Mouse (Mus musculus): Measurements from ENCODE around the gene Cep164. TPM values are rescaled to one million over a fixed set of nuclear protein-coding genes. Genes with fewer than 3 reads are reported as not detected.

Gene Cep164
- polyA plus RNA-seq, 1 experiment from 2014 or later, result 22.8 TPM

DNA sequence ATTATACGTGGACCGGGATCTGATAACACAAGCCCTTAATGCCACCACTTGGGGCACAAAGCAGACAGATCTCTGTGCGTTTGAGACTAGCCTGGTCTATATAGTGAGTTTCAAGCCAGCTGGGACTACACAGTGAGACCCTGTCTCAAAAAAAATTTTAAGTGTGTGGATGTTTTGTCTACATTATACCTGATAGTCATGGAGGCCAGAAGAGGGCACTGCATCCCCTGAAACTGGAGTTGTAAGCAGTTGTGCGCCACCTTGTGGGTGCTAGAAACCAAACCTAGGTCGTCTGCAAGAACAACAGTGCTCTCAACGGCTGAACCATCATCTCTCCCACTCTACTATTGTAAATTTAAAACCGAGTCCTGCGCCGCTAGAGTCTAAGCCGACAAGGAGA lies 616 bp upstream of the Cep164 start:
- Histone ChIP-seq H3K27me3 (replicated peaks; ENCODE audit: low read depth, poor library complexity, severe bottlenecking) (no peaks in the 10 kb centered on the region), H3K4me1 (peaks cover 21% of the 10 kb centered on the region), H3K9me3 (peaks cover 4% of the 10 kb centered on the region; the same call in 1 of the 2 replicates), H3K27ac (replicated peaks) (peak overlapping the region; percentile 82; the same call in 1 of the 2 replicates), H3K4me3 (peak overlapping the region; percentile 65), H3K36me3 (replicated peaks) (no peaks in the 10 kb centered on the region)
- 27% methylated on average over 10 of the region's 10 CpGs for WGBS
- DNase-seq (ENCODE audit: low spot score), result peak; percentile 82

DNA sequence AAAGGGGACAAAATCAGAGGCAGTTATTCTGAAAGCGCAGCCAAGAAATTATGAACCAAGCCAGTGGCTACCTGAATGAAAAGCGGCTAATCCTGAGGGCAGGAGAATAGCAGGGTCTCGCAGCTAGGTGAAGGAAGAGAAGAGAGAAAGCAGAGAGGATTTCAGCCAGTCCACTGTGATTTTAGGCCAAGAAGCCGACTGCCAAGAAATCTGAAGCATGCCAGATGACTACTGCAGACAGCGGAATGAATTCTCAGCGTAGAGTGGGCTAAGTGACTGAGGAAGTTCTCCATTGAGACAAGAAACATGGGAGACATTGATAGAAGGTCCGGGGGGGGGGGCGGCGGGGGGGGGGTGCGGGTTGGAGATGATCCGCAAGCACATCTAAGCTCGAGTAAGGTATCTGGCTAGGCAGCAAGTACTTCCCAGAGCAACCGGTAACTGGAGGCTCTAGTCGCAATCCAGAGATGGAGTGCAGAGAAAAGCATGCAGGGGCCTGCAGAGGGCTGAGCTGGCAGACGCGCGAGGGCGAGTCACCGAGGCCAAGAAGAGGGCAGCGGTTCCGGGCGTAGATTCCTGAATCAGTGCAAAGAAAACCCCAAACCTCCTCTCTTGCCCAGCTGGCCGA lies 714 bp downstream of the Cep164 start:
- no peak for DNase-seq (ENCODE audit: low spot score)
- Histone ChIP-seq H3K9me3 (peaks cover 4% of the 10 kb centered on the region; the same call in 1 of the 2 replicates), H3K4me3 (peak overlapping the region; percentile 65), H3K27ac (replicated peaks) (peak overlapping the region; percentile 82), H3K27me3 (replicated peaks; ENCODE audit: low read depth, poor library complexity, severe bottlenecking) (no peaks in the 10 kb centered on the region), H3K36me3 (replicated peaks) (peaks cover 10% of the 10 kb centered on the region), H3K4me1 (peaks cover 21% of the 10 kb centered on the region)
- 8% methylated on average over 23 of the region's 23 CpGs for WGBS

DNA sequence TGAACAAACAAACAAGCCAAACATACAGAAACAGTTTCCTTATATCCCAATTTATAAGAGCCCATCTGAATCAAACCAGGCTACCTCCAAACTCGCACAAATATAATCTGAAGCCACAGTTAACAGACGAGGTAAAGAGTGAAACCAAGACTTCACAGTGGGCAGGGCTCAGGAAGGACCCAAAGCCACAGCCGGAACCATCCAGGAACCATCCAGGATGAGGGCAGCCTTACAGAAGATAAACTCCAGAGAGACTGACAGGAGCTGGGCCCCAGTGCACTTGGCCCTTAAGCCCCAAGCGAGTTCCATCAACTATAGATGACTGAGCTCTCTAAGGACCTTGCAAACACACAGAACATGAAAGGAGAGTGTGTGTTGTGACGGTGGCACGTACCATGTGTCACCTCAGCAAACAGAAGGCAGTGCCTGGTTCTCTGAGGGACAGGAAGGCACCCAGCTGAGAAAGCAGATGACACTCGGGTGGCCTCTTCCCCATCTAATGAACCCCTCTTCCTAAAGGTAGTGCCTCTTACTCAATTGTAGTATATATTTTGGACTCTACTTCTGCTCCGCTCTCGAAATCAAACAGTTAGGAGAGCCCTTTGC lies 10.0 kb downstream of the Cep164 start:
- H3K27ac ChIP-seq (replicated peaks), result no peak overlapping the region
- DNase-seq (ENCODE audit: low spot score), result no peak
- H3K9me3 ChIP-seq, result no peaks in the 10 kb centered on the region
- no peaks in the 10 kb centered on the region for H3K4me1 ChIP-seq
- H3K27me3 ChIP-seq (replicated peaks; ENCODE audit: low read depth, poor library complexity, severe bottlenecking), result no peaks in the 10 kb centered on the region
- 88% methylated on average over 9 of the region's 9 CpGs for WGBS
- no peak overlapping the region for H3K4me3 ChIP-seq
- peaks cover 61% of the 10 kb centered on the region for H3K36me3 ChIP-seq (replicated peaks)

DNA sequence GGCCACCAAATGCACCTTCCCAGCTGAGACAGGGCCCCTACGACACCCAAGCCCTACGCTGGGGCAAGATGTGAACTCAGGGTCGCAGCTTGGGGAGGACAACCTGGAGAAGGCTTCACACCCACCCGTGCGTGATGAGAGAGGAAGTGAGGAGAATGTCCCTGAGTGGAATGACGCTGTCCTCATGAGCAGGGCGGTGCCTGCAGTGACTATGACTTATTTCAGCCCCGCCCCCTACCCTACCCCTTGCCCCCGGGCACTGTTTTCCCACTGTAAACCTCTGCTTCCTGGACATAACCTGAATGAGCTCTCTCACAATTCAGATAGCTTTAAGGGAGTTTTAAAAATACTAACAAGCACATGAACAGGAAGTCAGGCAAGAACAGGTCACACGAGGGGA lies 13.0 kb downstream of the Cep164 start:
- no peaks in the 10 kb centered on the region for H3K27me3 ChIP-seq (replicated peaks; ENCODE audit: low read depth, poor library complexity, severe bottlenecking)
- no peak for DNase-seq (ENCODE audit: low spot score)
- H3K9me3 ChIP-seq, result no peaks in the 10 kb centered on the region
- H3K36me3 ChIP-seq (replicated peaks), result peaks cover 40% of the 10 kb centered on the region
- WGBS, result 86% methylated on average over 10 of the region's 10 CpGs
- H3K4me1 ChIP-seq, result no peaks in the 10 kb centered on the region
- no peak overlapping the region for H3K27ac ChIP-seq (replicated peaks)
- H3K4me3 ChIP-seq, result no peak overlapping the region

DNA sequence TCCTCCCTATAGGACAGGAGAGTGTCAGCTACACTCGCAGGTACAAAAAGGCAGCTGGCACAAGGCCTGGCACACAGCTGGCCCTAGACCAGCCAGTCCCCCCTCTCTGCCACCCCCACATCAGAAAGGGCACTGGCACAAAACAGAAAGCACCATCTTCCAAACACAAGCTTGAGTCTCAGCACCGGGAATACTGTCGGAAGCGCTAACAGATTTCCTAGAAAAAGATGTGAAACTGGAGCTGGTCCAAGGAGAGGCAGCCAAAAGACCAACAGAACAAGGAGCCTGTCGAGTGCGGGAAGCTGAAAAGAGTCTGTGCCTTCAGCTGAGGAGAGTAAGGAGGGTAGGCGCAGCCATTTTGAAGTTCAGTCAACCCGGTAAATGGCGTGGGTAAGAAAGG lies 13.4 kb downstream of the Cep164 start:
- 94% methylated on average over 9 of the region's 9 CpGs for WGBS
- Histone ChIP-seq H3K4me3 (no peak overlapping the region), H3K4me1 (no peaks in the 10 kb centered on the region), H3K9me3 (no peaks in the 10 kb centered on the region), H3K36me3 (replicated peaks) (peaks cover 40% of the 10 kb centered on the region), H3K27me3 (replicated peaks; ENCODE audit: low read depth, poor library complexity, severe bottlenecking) (no peaks in the 10 kb centered on the region), H3K27ac (replicated peaks) (no peak overlapping the region)
- DNase-seq (ENCODE audit: low spot score), result no peak

DNA sequence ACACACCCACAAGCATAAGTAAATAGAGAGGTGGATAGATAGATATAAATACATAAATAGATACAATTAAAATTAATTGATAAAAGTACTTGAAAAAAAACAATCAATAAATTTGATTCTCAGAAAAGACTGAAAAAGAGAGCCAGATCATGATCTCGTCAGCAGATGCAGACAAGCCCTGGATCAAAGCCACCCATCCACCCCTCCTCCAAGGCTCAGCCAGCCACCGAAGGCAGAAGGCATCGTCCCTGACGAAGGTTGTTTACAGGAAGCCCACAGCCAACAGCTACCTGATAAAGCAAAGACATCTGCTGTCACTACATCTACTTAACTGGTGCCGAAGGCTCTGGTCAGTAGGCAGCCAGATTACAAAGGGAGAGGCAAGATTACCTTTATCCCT lies 16.5 kb downstream of the Cep164 start:
- Histone ChIP-seq H3K4me3 (no peak overlapping the region), H3K36me3 (replicated peaks) (peaks cover 50% of the 10 kb centered on the region), H3K27me3 (replicated peaks; ENCODE audit: low read depth, poor library complexity, severe bottlenecking) (no peaks in the 10 kb centered on the region), H3K4me1 (no peaks in the 10 kb centered on the region), H3K27ac (replicated peaks) (no peak overlapping the region), H3K9me3 (no peaks in the 10 kb centered on the region)
- no peak for DNase-seq (ENCODE audit: low spot score)
- WGBS, result 78% methylated on average over 5 of the region's 5 CpGs

DNA sequence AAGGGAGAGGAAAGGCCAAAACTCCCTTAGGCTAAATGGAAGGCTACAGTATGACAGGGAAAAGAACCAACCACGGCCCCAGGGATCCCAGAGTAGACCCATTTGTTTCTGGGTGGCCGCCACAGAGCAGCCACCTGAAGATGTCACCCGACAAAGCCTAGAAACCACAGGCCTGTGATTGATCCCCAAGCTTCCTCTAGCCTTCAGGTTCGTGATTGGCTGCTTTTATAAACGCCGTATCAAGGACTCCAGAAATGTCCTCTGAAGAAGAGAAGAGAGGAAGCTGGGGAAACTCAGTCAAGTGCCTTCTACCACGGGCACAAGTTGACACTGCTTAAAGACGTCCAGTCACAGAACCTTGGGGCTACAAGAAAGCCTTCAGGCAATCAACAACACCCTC lies 20.7 kb downstream of the Cep164 start:
- Histone ChIP-seq H3K9me3 (no peaks in the 10 kb centered on the region), H3K36me3 (replicated peaks) (peaks cover 61% of the 10 kb centered on the region), H3K4me1 (0 out of 2 replicates have a peak, but pooled peaks cover 2% of the 10 kb centered on the region), H3K27me3 (replicated peaks; ENCODE audit: low read depth, poor library complexity, severe bottlenecking) (no peaks in the 10 kb centered on the region), H3K27ac (replicated peaks) (no peak overlapping the region), H3K4me3 (no peak overlapping the region)
- no peak for DNase-seq (ENCODE audit: low spot score)
- 87% methylated on average over 8 of the region's 8 CpGs for WGBS

DNA sequence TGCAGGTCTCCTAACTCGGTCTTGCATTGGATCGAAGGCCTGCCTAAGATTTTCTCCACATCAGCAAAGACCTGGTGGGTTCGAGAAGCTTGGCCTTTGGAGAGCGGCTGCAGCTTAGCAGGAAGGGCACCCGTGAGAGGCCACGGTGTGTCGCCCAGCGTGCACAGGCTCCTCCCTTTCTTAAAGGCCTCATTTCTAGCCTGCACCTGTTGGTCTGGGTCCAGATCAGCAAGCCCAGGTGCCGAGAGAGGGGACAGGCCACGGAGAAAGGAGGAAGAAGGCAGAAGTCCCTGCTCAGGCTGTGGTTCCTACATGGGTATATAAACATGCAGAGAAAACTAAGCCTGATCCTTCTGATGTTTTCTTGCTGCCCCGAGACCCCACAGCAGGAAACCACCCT lies 21.2 kb downstream of the Cep164 start:
- H3K9me3 ChIP-seq, result no peaks in the 10 kb centered on the region
- no peak overlapping the region for H3K27ac ChIP-seq (replicated peaks)
- no peak for DNase-seq (ENCODE audit: low spot score)
- WGBS, result 91% methylated on average over 11 of the region's 11 CpGs
- no peak overlapping the region for H3K4me3 ChIP-seq
- H3K27me3 ChIP-seq (replicated peaks; ENCODE audit: low read depth, poor library complexity, severe bottlenecking), result no peaks in the 10 kb centered on the region
- peaks cover 65% of the 10 kb centered on the region for H3K36me3 ChIP-seq (replicated peaks)
- H3K4me1 ChIP-seq, result 0 out of 2 replicates have a peak, but pooled peaks cover 2% of the 10 kb centered on the region

DNA sequence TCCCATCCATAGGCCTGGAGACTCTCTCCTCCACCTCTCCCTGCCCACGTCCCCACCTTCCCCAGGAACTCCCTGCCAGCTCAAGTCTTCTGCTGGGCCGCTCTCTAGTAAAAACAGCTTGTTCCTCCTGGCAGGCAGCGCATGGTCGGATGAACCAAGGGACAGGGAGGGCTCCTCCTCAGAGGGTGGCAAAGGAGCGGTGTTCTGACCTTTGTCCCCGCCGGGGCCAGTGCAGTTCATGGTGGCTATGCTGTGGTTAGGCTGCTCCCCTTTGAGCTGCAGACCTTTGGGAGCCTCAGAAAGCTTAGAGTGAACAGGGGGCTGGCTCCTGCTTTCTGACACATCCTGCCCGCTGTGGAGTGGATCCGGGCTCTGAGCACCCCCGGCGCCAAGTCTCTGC lies 21.6 kb downstream of the Cep164 start:
- Histone ChIP-seq H3K4me1 (0 out of 2 replicates have a peak, but pooled peaks cover 2% of the 10 kb centered on the region), H3K4me3 (no peak overlapping the region), H3K36me3 (replicated peaks) (peaks cover 70% of the 10 kb centered on the region), H3K27me3 (replicated peaks; ENCODE audit: low read depth, poor library complexity, severe bottlenecking) (no peaks in the 10 kb centered on the region), H3K9me3 (no peaks in the 10 kb centered on the region), H3K27ac (replicated peaks) (no peak overlapping the region)
- DNase-seq (ENCODE audit: low spot score), result no peak
- WGBS, result 91% methylated on average over 11 of the region's 11 CpGs

DNA sequence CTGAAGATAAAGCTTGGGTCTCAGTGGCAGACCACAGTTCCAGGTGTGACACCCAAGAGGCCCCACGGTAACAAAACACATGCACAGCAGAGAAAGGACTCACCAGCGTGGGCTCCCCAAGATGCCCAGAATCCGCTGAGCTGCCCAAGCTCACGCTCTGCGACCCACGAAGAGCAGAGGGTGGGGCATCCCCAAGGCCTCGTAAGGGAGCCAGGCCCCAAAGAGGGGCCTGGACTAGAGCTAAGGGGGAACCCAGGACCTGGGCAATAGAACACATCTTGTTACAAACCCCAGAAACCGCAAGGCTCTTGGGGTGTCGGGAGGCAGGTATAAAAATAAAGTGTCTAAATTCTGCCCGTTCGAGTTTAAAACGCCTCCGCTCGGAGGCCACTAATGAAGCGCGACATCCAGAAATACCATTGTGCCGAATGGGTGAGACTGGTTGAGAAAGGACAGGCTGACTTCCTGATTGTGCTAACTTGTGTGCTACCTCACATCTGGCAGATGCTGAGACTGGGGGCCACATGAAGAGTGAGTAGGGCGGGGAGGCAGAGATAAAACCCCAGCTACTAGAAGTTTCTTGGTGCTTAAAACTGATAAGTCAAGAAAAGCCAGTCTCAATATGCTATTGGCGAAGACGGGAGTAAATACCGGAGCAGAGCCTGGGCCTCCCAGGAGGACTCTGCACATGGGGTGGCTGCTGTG lies 25.3 kb downstream of the Cep164 start:
- 85% methylated on average over 21 of the region's 21 CpGs for WGBS
- no peak for DNase-seq (ENCODE audit: low spot score)
- peaks cover 80% of the 10 kb centered on the region for H3K36me3 ChIP-seq (replicated peaks)
- H3K9me3 ChIP-seq, result no peaks in the 10 kb centered on the region
- no peak overlapping the region for H3K4me3 ChIP-seq
- no peak overlapping the region for H3K27ac ChIP-seq (replicated peaks)
- H3K4me1 ChIP-seq, result peaks cover 16% of the 10 kb centered on the region
- no peaks in the 10 kb centered on the region for H3K27me3 ChIP-seq (replicated peaks; ENCODE audit: low read depth, poor library complexity, severe bottlenecking)

DNA sequence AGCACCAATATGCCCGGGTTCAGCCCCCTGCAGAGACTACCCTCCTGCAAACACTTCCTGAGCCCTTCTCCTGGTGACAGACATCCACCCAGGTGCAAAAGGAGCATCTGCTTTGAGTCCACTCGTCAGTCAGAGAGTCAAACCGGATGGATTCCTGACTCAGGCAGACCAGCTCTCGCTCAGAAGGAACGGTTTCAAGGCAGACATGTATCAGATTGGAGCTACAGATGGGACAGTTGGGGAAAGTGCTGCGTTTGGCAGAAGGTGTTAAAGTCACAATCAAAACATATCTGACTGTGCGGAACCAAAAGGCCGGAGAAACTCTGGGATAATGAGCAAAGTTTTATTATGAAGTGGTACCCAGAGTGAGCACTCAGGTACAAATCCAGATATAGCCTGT lies 29.1 kb downstream of the Cep164 start:
- H3K27me3 ChIP-seq (replicated peaks; ENCODE audit: low read depth, poor library complexity, severe bottlenecking), result no peaks in the 10 kb centered on the region
- H3K4me1 ChIP-seq, result peaks cover 18% of the 10 kb centered on the region
- H3K4me3 ChIP-seq, result no peak overlapping the region
- H3K36me3 ChIP-seq (replicated peaks), result peaks cover 56% of the 10 kb centered on the region
- H3K27ac ChIP-seq (replicated peaks), result peak overlapping the region; percentile 32
- no peak for DNase-seq (ENCODE audit: low spot score)
- WGBS, result 80% methylated on average over 8 of the region's 8 CpGs
- H3K9me3 ChIP-seq, result no peaks in the 10 kb centered on the region

DNA sequence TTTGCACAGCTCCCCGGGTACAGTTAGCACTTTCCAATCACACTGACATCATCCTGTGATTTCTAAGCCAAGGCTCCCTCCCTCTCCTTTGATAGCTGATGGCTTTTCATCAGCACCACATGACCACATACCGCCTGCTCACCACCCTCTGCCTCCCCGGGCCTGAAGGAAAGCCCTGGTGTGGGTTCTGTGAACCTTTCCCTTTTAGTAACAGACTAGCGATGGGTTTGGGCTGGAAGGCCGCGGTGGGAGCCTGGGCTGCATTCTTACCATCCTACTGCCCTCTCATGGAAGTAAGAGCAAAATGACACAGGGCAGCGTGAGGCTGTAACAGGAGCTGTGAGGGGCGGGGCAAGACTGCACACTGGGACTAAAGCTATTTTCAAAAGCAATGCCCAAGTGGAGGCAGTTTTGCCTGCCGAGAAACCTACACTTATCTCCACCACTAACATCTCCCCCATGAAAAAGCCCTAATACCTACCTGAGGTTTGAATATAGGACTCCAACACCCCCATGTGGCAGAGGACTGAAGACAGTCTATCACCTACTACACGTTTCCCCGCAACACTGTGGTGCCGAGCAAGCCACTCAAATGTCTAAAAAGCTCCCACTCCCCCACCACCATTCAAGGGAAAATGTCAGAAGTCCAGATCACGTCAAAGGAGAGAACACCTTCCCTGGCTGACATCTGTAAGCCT lies 29.9 kb downstream of the Cep164 start:
- H3K27ac ChIP-seq (replicated peaks), result peak overlapping the region; percentile 60
- peaks cover 18% of the 10 kb centered on the region for H3K4me1 ChIP-seq
- peaks cover 56% of the 10 kb centered on the region for H3K36me3 ChIP-seq (replicated peaks)
- WGBS, result 13% methylated on average over 13 of the region's 13 CpGs
- no peak overlapping the region for H3K4me3 ChIP-seq
- DNase-seq (ENCODE audit: low spot score), result peak; percentile 81
- H3K27me3 ChIP-seq (replicated peaks; ENCODE audit: low read depth, poor library complexity, severe bottlenecking), result no peaks in the 10 kb centered on the region
- H3K9me3 ChIP-seq, result no peaks in the 10 kb centered on the region

Data from embryonic facial prominence, embryonic 10.5 days (tissue).